Mouse (Mus musculus) granulocyte monocyte progenitor cell, adult 5-6 weeks (primary cell): Measurements from ENCODE around the gene 2310033P09Rik. TPM values are rescaled to one million over a fixed set of nuclear protein-coding genes. Genes with fewer than 3 reads are reported as not detected.

Experiments used
- ATAC-seq: replicated peaks from 2 replicates; pipeline ENCODE4 v1.8.0; 2016; ENCODE audit warnings: mild to moderate bottlenecking, moderate TSS enrichment, inconsistent platforms; ENCODE audit not compliant: poor library complexity, severe bottlenecking
- total RNA-seq, 2 experiments: library from RNA; stranded (forward) in 1 of 2; stranded (reverse) in 1 of 2; fragments of 200-712, 200-1000 nt in 1 of 2; fragments of >200 nt in 1 of 2; fragmentation: Nextera tagmentation in 1 of 2; gene quantifications; 2 replicates each; pipeline ENCODE4 v1.2.3; 2014 to 2017

2310033P09Rik gene
- total RNA-seq (2014; fragmentation: Nextera tagmentation) (21.2 and 21.9 TPM in 2 replicates), total RNA-seq (2017) (11.4 and 14.0 TPM in 2 replicates)

DNA sequence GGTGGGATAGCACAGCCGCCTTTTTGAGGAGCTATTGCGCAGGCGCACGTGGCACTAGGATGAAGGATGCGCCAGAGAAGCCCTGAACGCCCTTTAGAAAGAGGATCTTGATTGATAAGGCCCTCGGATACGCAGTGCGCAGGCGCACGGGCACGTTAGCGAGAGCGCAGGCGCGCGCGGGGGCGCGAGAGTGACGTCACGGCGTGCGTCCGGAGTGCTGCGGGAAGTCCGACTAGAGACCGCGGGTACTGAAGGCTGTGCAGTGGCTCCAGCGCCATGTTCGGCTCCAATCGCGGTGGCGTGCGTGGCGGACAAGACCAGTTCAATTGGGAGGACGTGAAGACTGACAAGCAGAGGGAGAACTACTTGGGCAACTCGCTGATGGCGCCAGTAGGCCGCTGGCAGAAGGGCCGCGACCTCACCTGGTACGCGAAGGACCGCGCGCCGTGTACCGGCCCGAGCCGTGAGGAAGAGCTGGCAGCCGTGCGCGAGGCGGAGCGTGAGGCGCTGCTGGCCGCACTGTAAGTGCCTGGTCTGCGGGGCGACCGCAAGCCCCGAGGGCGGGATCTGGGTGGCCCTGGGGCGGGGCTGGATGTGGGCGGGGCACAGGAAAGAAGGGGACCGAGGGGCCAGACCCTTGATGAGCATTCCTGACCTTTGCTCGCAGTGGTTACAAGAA is at the start of gene 2310033P09Rik:
Gene 2310033P09Rik (plus strand): TSS at position 169 of the 679 bp plus-strand sequence.
- peak; percentile 60 for ATAC-seq

DNA sequence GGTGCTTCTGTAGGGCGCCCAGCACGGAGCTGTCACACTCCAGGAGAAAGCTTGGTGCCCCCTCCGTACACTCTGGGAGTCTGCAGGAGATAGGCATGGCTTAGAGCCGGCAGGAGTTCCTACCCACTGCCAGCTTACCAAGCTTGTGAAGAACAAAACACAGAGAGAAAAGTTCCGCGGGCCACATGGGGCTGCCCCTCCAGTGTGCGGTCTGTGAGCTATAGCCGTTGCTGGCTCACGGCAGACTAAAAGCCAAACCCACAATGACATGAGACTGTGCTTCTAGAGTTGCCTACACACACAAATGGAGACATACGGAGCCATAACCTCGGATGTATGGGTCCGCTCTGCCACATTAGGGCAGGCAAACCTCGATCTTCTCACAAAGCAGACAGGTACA is 49.0 kb upstream of the 2310033P09Rik start:
- no peak for ATAC-seq

GRCm38 (mm10) chr11:59159558-59159957 is 48.6 kb upstream of the 2310033P09Rik start:
- no peak for ATAC-seq

- ATAC-seq: no peak
These were observed 46.7 kb upstream of the 2310033P09Rik start for GRCm38 (mm10) chr11:59161398-59161797.

- no peak for ATAC-seq
These were observed 45.5 kb upstream of the 2310033P09Rik start for GRCm38 (mm10) chr11:59162443-59163254.

GRCm38 (mm10) chr11:59163255-59164236 is 44.6 kb upstream of the 2310033P09Rik start, which contains the start of gene Iba57:
Iba57 (minus strand) TSS chr11:59163739.
- peak; percentile 93 for ATAC-seq

DNA sequence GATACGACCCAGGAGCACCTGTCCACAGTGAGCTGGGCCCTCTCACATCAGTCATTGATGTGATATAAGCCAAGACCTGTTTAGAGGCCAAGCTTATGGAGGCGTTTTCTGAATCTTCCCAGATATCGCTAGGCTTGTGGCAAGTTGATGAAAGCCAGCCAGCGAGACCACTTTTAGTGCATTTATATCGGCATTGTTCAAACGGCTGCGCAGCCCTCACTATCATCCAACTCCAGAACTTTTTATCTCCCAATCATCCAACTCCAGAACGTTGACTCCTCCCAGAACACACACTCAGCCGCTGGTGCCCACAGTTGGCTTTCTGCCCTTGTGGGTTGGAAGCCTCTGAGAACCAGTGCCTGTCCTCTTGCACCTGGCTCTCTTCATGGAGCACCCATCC is 43.7 kb upstream of the 2310033P09Rik start:
- ATAC-seq: no peak

DNA sequence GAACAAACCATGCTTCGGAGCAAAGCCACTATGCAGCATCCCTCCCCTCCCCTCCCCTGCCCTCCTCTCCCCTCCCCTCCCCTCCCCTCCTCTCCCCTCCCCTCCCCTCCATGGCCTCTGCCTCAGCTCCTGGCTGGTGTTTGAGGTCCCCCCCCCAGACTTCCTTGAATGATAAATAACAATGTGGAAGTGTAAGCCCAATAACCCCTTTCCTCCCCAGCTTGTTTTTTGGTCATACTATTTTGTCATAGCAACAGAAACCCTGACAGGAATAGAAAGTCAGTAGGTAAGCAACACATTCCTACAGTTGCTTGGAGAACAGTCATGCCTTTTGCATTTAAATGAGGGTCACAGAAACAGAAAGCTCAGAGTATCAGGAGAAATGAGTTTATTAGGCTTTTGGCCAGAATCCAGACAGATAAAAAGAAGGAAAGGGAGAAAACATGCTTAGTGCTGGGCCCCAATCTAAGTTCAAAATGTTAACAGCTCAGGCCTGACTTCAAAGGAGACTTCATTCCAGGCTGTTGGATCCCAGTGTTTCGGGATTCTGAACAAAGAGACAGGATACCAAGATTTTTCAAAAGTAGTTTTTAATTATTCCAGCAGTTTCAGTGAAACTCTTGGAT is 42.4 kb upstream of the 2310033P09Rik start:
- no peak for ATAC-seq

- ATAC-seq: no peak
These were observed 38.3 kb upstream of the 2310033P09Rik start for GRCm38 (mm10) chr11:59169807-59170206.

DNA sequence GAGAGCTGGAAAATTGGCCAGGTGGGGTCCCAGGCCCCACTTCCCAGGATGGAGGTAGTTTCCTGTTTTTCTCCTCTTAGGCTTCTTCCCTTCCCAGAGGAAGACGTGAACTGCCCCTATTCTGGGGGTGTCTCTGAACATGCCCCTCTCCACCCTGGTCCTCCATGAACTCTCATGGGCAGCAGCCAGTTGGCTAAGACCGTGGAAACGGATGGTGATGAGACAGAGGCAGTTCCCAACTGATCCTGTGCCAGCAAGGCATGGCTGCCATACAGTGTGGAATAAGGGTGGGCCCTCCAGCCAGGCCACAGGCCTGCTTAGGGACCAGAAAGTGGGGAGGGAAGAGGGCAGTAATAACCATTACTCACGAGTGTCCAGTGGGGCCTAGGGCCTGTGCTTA is 37.6 kb upstream of the 2310033P09Rik start:
- no peak for ATAC-seq

- ATAC-seq: no peak
These were observed 33.8 kb upstream of the 2310033P09Rik start for GRCm38 (mm10) chr11:59174189-59174838.

GRCm38 (mm10) chr11:59176475-59176874 is 31.6 kb upstream of the 2310033P09Rik start:
- ATAC-seq: peak; percentile 9; the same call in 1 of the 2 replicates

DNA sequence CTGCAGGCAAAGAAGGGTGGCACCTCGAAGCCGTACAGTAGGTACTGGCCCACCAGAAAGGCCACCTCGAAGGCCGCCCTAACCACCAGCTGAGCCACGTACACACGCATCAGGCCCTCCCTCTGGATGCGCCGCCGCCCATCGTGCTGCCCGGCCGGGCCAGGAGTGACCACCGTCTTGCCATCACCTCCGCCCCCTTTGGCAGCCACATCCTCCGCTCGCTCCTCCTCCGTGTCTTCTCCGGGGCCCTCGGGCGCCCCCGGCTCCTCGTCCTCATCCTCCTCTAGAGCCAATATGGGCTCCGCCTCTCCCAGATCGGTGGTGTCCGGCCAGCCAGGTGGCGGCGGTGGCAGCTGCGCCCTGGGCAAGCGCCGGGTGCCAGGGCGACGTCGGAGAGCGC is 31.2 kb upstream of the 2310033P09Rik start:
- ATAC-seq: no peak

- ATAC-seq: no peak
These were observed 25.2 kb upstream of the 2310033P09Rik start, which contains the start of gene Gjc2 for GRCm38 (mm10) chr11:59182864-59183331. Gjc2 (minus strand) TSS chr11:59183213.

DNA sequence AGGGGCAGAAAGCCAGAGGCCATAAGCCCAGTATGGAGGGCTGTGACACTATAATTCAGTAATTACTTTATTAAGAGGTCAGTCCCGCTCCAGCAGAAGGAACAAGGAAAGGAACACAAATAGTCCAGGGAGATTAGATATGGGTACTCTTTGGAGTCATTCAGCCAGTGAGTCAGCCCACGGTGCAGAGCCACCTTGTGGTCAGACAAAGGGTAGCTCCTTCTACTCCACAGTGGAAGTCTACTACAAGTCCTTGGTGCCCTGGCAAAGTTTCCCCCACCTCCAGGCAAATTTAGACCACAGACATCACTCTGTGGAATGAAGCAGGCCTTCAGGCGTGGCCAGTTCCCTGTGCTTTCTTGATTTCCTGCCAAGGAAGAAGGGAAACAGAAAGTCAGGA is 24.3 kb upstream of the 2310033P09Rik start:
- ATAC-seq: peak; percentile 68

DNA sequence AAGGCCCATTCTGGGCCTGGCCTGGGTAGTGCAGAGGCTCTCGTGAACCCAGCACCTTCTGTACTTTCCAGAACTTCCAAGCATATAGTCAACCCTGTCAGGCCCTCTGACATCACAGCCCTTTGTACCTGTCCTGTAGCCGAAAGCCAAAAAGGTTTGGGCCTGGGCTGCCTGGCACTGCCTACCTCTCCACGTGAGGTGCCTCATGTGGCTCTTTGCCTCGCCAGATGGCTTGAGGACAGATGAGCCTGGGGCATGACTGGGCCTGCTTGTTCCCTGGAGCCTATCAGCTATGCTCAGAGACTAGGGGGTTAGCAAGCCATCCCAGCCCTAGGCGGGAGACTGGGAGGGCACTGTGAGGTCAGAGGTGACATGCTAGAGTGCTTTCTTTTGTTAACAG is 22.6 kb upstream of the 2310033P09Rik start:
- ATAC-seq: no peak

- no peak for ATAC-seq
These were observed 20.4 kb upstream of the 2310033P09Rik start for GRCm38 (mm10) chr11:59187706-59188105.

- ATAC-seq: peak; percentile 93
These were observed 16.7 kb upstream of the 2310033P09Rik start for GRCm38 (mm10) chr11:59191231-59192058.
